Mouse (Mus musculus) cerebellum, adult 2 months (tissue): ENCODE measurements around the gene Samd4.

Source experiments
- CTCF ChIP-seq: fragments of 200-500 bp; IDR thresholded peaks from 2 replicates; pipeline ENCODE4 v1.5.1; 2011; ENCODE audit warnings: low read depth, mild to moderate bottlenecking, control low read depth, low read length, moderate library complexity, borderline replicate concordance; ENCODE audit not compliant: insufficient read depth
- POLR2A ChIP-seq: fragments of 200-500 bp; IDR thresholded peaks from 2 replicates; pipeline ENCODE4 v1.6.1; 2011; ENCODE audit warnings: low read length, control low read depth, borderline replicate concordance; ENCODE audit not compliant: insufficient read depth

GRCm38 (mm10) chr14:47032140-47032539, 149.5 kb downstream of the Samd4 start:
- TF ChIP-seq CTCF = no peak
- TF ChIP-seq POLR2A = no peak
